Mouse (Mus musculus) kidney, embryonic 15.5 days (tissue): ENCODE measurements around the gene Atg9a. TPM values are rescaled to one million over a fixed set of nuclear protein-coding genes. Genes with fewer than 3 reads are reported as not detected.
A peak's percentile ranks its signal among the peaks of the same experiment; 100 is the strongest.

Experiments
- ATAC-seq: fragments of 200-750 bp; cut with Nextera tagmentation; replicated peaks from 2 replicates; pipeline ENCODE4 v1.8.0; 2017; ENCODE audit warnings: moderate TSS enrichment; ENCODE audit not compliant: low FRiP score
- H3K27ac ChIP-seq: fragments of 300-500 bp; sonication (generic); 2 replicates; pipeline ENCODE4 v1.5.1; 2015; ENCODE audit warnings: mild to moderate bottlenecking, inconsistent platforms
- H3K27me3 ChIP-seq: fragments of 300-500 bp; sonication (generic); 2 replicates; pipeline ENCODE4 v1.6.1; 2015; ENCODE audit warnings: inconsistent platforms
- H3K36me3 ChIP-seq: fragments of 300-500 bp; sonication (generic); 2 replicates; pipeline ENCODE4 v1.6.1; 2015; ENCODE audit warnings: inconsistent platforms
- H3K4me1 ChIP-seq: fragments of 300-500 bp; sonication (generic); 2 replicates; pipeline ENCODE4 v1.6.1; 2015; ENCODE audit warnings: inconsistent platforms
- H3K4me2 ChIP-seq: fragments of 300-500 bp; sonication (generic); 2 replicates; pipeline ENCODE4 v1.6.1; 2015; ENCODE audit warnings: moderate library complexity, mild to moderate bottlenecking, inconsistent platforms
- H3K4me3 ChIP-seq: fragments of 300-500 bp; sonication (generic); replicated peaks from 2 replicates; pipeline ENCODE4 v1.5.1; 2015; ENCODE audit warnings: mild to moderate bottlenecking, inconsistent platforms
- H3K9ac ChIP-seq: fragments of 300-500 bp; sonication (generic); 2 replicates; pipeline ENCODE4 v1.6.1; 2015; ENCODE audit warnings: mild to moderate bottlenecking, inconsistent platforms
- H3K9me3 ChIP-seq: fragments of 300-500 bp; sonication (generic); replicated peaks from 2 replicates; pipeline ENCODE4 v1.6.1; 2016; ENCODE audit warnings: inconsistent platforms
- WGBS: fragments of 180-500 bp; shearing (Covaris S2); methylation state at CpG from one replicate; pipeline ENCODE4 v1.1.7; 2015; ENCODE audit warnings: mixed read lengths; 5-methylcytosine and 5-hydroxymethylcytosine counted together
- polyA plus RNA-seq: library from polyadenylated mRNA; unstranded; fragments of >200 nt; fragmentation: Nextera tagmentation; extraction: Ambion mirVana; gene quantifications from 2 replicates; pipeline ENCODE4 v1.2.1, GENCODE M21; 2015

Gene Atg9a
- polyA plus RNA-seq, 1 experiment from 2014 or later: 33.3 TPM

GRCm38 (mm10) chr1:75225473-75225872 is 33.5 kb upstream of the Atg9a start:
- Histone ChIP-seq H3K27ac (no peak overlapping the region), H3K9ac (no peak overlapping the region), H3K4me1 (no peaks in the 10 kb centered on the region), H3K27me3 (peaks cover 19% of the 10 kb centered on the region), H3K4me3 (no peak overlapping the region), H3K36me3 (no peaks in the 10 kb centered on the region), H3K9me3 (no peaks in the 10 kb centered on the region), H3K4me2 (no peak overlapping the region)
- ATAC-seq: no peak
- 66% methylated on average over 3 of the region's 3 CpGs for WGBS

- 60% methylated on average over 6 of the region's 6 CpGs for WGBS
- ATAC-seq: no peak
- peaks cover 16% of the 10 kb centered on the region for H3K4me1 ChIP-seq
Observed at GRCm38 (mm10) chr1:75223532-75223931, 31.5 kb upstream of the Atg9a start.

GRCm38 (mm10) chr1:75222926-75223325 is 30.9 kb upstream of the Atg9a start:
- Histone ChIP-seq H3K36me3 (no peaks in the 10 kb centered on the region), H3K4me3 (no peak overlapping the region), H3K9ac (no peak overlapping the region), H3K4me2 (no peak overlapping the region), H3K27ac (no peak overlapping the region), H3K9me3 (no peaks in the 10 kb centered on the region), H3K4me1 (peaks cover 22% of the 10 kb centered on the region), H3K27me3 (peaks cover 44% of the 10 kb centered on the region)
- WGBS: 80% methylated on average over 6 of the region's 6 CpGs
- ATAC-seq: no peak

More at GRCm38 (mm10) chr1:75223532-75223931, 31.5 kb upstream of the Atg9a start:
- Histone ChIP-seq H3K27me3 (peaks cover 38% of the 10 kb centered on the region), H3K36me3 (no peaks in the 10 kb centered on the region), H3K4me2 (no peak overlapping the region), H3K9ac (no peak overlapping the region), H3K4me3 (no peak overlapping the region), H3K27ac (no peak overlapping the region), H3K9me3 (no peaks in the 10 kb centered on the region)

DNA sequence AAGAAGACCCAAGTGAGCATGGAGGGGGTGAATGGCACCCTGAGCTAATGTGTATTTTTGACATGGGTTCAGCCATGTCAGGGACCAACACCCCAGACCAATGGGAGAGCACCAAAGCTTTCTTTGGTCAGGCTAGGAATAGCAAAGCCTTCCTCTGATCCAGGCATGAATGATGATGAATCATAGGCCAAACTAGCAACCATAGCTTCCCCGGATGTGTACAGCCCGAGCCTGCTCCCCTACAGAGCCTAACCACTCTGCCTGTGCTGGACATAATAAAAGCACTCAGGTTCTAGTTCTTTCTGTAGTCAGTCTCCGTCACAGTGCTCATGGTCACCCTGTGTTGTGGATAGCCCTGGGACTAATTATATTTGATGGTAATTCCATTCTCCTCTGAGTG is 29.5 kb upstream of the Atg9a start:
- H3K9me3 ChIP-seq: no peaks in the 10 kb centered on the region
- no peak overlapping the region for H3K27ac ChIP-seq
- H3K27me3 ChIP-seq: peaks cover 57% of the 10 kb centered on the region
- no peak overlapping the region for H3K4me2 ChIP-seq
- no peaks in the 10 kb centered on the region for H3K36me3 ChIP-seq
- ATAC-seq: no peak
- WGBS: 75% methylated on average over 3 of the region's 3 CpGs
- no peak overlapping the region for H3K4me3 ChIP-seq
- H3K4me1 ChIP-seq: peaks cover 30% of the 10 kb centered on the region
- H3K9ac ChIP-seq: no peak overlapping the region

DNA sequence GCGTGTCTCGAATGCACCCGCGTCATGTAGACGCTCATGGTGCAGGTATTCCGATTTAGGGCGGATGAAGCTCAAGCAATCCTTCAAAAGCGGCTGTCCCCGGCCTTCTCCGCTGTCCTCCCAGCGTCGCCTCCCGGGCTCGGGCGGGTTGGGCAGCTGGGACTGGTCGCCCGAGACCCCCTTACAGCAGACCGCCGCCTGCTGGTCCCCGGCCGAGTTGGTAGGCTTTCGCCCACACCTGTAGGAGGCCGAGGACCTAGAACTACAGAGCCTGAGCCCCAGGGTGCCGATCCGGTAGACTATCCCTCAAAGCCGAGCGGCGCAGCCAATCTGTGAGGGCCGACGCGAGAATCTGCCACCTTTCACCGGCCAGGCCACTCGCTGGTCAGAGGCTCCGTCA is 27.5 kb upstream of the Atg9a start, which contains the start of gene Tuba4a:
Tuba4a (minus strand) TSS at position 335 of the 400 bp plus-strand sequence.
- H3K36me3 ChIP-seq: peaks cover 18% of the 10 kb centered on the region
- peaks cover 42% of the 10 kb centered on the region for H3K4me1 ChIP-seq
- H3K9me3 ChIP-seq: no peaks in the 10 kb centered on the region
- peak; percentile 69 for ATAC-seq
- peak within 1 kb of the TSS; percentile 32; the same call in 1 of the 2 replicates for H3K27ac ChIP-seq
- under 1% methylated on average over 34 of the region's 34 CpGs for WGBS
- H3K27me3 ChIP-seq: peaks cover 57% of the 10 kb centered on the region
- peak within 1 kb of the TSS; percentile 57 for H3K9ac ChIP-seq
- peak within 1 kb of the TSS; percentile 98 for H3K4me2 ChIP-seq
- peak within 1 kb of the TSS; percentile 59 for H3K4me3 ChIP-seq

GRCm38 (mm10) chr1:75219078-75219477 is 27.1 kb upstream of the Atg9a start:
- Histone ChIP-seq H3K4me2 (peak overlapping the region; percentile 98), H3K36me3 (peaks cover 23% of the 10 kb centered on the region), H3K9me3 (no peaks in the 10 kb centered on the region), H3K4me3 (peak overlapping the region; percentile 59), H3K27ac (peak overlapping the region; percentile 32; the same call in 1 of the 2 replicates), H3K4me1 (peaks cover 43% of the 10 kb centered on the region), H3K9ac (peak overlapping the region; percentile 57), H3K27me3 (peaks cover 57% of the 10 kb centered on the region)
- peak; percentile 85 for ATAC-seq
- under 1% methylated on average over 24 of the region's 24 CpGs for WGBS

GRCm38 (mm10) chr1:75218227-75219001 is 26.4 kb upstream of the Atg9a start:
- under 1% methylated on average over 38 of the region's 38 CpGs for WGBS
- ATAC-seq: peak; percentile 10; the same call in 1 of the 2 replicates

GRCm38 (mm10) chr1:75217893-75218226 is 25.9 kb upstream of the Atg9a start:
- WGBS: 2% methylated on average over 6 of the region's 6 CpGs
- peaks cover 55% of the 10 kb centered on the region for H3K4me1 ChIP-seq
- ATAC-seq: no peak
- no peaks in the 10 kb centered on the region for H3K9me3 ChIP-seq
- H3K4me3 ChIP-seq: peak overlapping the region; percentile 59
- peaks cover 57% of the 10 kb centered on the region for H3K27me3 ChIP-seq
- peaks cover 35% of the 10 kb centered on the region for H3K36me3 ChIP-seq
- peak overlapping the region; percentile 98 for H3K4me2 ChIP-seq
- peak overlapping the region; percentile 46; the same call in 1 of the 2 replicates for H3K27ac ChIP-seq
- H3K9ac ChIP-seq: 0 out of 2 replicates have a peak overlapping the region, but pooled peaks have one; percentile 57

More at GRCm38 (mm10) chr1:75218227-75219001, 26.4 kb upstream of the Atg9a start:
- no peaks in the 10 kb centered on the region for H3K9me3 ChIP-seq
- peak overlapping the region; percentile 46; the same call in 1 of the 2 replicates for H3K27ac ChIP-seq
- H3K9ac ChIP-seq: peak overlapping the region; percentile 57
- H3K4me2 ChIP-seq: peak overlapping the region; percentile 98
- H3K27me3 ChIP-seq: peaks cover 57% of the 10 kb centered on the region
- peak overlapping the region; percentile 59 for H3K4me3 ChIP-seq
- peaks cover 50% of the 10 kb centered on the region for H3K4me1 ChIP-seq
- peaks cover 30% of the 10 kb centered on the region for H3K36me3 ChIP-seq

- WGBS: 69% methylated on average over 13 of the region's 13 CpGs
- Histone ChIP-seq H3K4me2 (peak overlapping the region; percentile 98), H3K36me3 (peaks cover 44% of the 10 kb centered on the region), H3K4me3 (peak overlapping the region; percentile 59), H3K4me1 (peaks cover 63% of the 10 kb centered on the region), H3K9ac (no peak overlapping the region), H3K27me3 (peaks cover 51% of the 10 kb centered on the region), H3K27ac (0 out of 2 replicates have a peak overlapping the region, but pooled peaks have one; percentile 27), H3K9me3 (no peaks in the 10 kb centered on the region)
- no peak for ATAC-seq
Observed at GRCm38 (mm10) chr1:75216797-75217585, 25.0 kb upstream of the Atg9a start.

DNA sequence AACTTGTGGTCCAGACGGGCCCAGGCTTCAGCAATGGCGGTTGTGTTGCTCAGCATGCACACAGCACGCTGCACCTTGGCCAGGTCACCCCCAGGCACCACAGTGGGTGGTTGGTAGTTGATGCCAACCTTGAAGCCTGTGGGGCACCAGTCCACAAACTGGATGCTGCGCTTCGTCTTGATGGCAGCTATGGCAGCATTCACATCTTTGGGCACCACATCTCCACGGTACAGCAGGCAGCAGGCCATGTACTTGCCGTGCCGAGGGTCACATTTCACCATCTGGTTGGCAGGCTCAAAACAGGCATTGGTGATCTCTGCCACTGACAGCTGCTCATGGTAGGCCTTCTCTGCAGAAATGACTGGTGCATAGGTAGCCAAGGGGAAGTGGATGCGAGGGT is 23.8 kb upstream of the Atg9a start:
- no peak for ATAC-seq
- 90% methylated on average over 9 of the region's 9 CpGs for WGBS
- no peak overlapping the region for H3K9ac ChIP-seq
- no peaks in the 10 kb centered on the region for H3K9me3 ChIP-seq
- H3K27me3 ChIP-seq: peaks cover 41% of the 10 kb centered on the region
- H3K4me2 ChIP-seq: no peak overlapping the region
- peak overlapping the region; percentile 82; the same call in 1 of the 2 replicates for H3K27ac ChIP-seq
- peaks cover 47% of the 10 kb centered on the region for H3K36me3 ChIP-seq
- H3K4me3 ChIP-seq: no peak overlapping the region
- peaks cover 73% of the 10 kb centered on the region for H3K4me1 ChIP-seq

GRCm38 (mm10) chr1:75214886-75215285 is 22.9 kb upstream of the Atg9a start:
- WGBS: 66% methylated on average over 5 of the region's 5 CpGs
- no peak for ATAC-seq
- Histone ChIP-seq H3K27ac (peak overlapping the region; percentile 82), H3K4me2 (no peak overlapping the region), H3K4me3 (no peak overlapping the region), H3K27me3 (peaks cover 32% of the 10 kb centered on the region), H3K36me3 (peaks cover 47% of the 10 kb centered on the region), H3K9me3 (no peaks in the 10 kb centered on the region), H3K9ac (no peak overlapping the region), H3K4me1 (peaks cover 77% of the 10 kb centered on the region)

- Histone ChIP-seq H3K27ac (peak overlapping the region; percentile 82), H3K9ac (no peak overlapping the region)
- ATAC-seq: peak; percentile 34
Observed at GRCm38 (mm10) chr1:75214442-75214841, 22.4 kb upstream of the Atg9a start.

More at GRCm38 (mm10) chr1:75214442-75214841, 22.4 kb upstream of the Atg9a start:
- H3K4me1 ChIP-seq: peaks cover 77% of the 10 kb centered on the region
- no peak overlapping the region for H3K4me2 ChIP-seq
- WGBS: 67% methylated on average over 2 of the region's 2 CpGs
- H3K4me3 ChIP-seq: no peak overlapping the region
- peaks cover 47% of the 10 kb centered on the region for H3K36me3 ChIP-seq
- no peaks in the 10 kb centered on the region for H3K9me3 ChIP-seq
- H3K27me3 ChIP-seq: peaks cover 28% of the 10 kb centered on the region
